Mouse (Mus musculus): ENCODE data around the gene Ipo4. TPM values are rescaled to one million over a fixed set of nuclear protein-coding genes. Genes with fewer than 3 reads are reported as not detected.

The Ipo4 gene
- total and polyA plus RNA-seq, 3 experiments, result 46.2 to 132 TPM; not detected in 1

DNA sequence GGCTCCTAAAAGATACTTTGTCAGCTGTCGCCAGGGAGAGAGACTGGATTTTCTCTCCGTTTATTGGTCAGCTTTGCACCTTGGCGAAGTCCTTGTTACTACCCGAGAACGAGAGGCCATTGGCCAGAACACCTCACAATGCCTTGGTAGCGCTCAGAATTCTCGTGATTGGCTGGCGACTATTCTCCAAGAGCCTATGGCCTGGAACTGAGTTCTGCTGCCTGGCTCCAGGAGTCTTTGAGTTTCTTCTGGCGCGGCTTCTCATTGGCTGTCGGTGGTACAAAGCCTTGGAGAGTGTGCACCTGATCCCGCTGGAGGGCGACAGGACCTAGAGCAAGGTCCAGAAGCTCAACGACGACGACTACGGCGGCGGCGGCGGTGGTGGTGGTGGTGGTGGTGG is 17.9 kb downstream of the Ipo4 start, which contains the start of gene Rec8:
TSS of gene Rec8 (plus strand) at position 216 of the 400 bp plus-strand sequence.
- DNase-seq (ENCODE audit: low read depth, low spot score), result no peak
- TF ChIP-seq JUND (IDR thresholded peaks at IDR 0.05; ENCODE audit: low read depth, low read length) (no peak), MYB (IDR thresholded peaks at IDR 0.05; ENCODE audit: low read depth, low read length) (no peak), MAX (IDR thresholded peaks at IDR 0.05; ENCODE audit: low read length) (no peak), MAZ (IDR thresholded peaks at IDR 0.05; ENCODE audit: low read depth, low read length) (no peak), HCFC1 (IDR thresholded peaks at IDR 0.05; ENCODE audit: low read depth, low read length) (no peak), KAT2A (conservative IDR thresholded peaks at IDR 0.05; ENCODE audit: low read depth, low read length) (no peak), GABPA (IDR thresholded peaks at IDR 0.05; ENCODE audit: low read depth, low read length) (no peak), BHLHE40 (IDR thresholded peaks at IDR 0.05; ENCODE audit: borderline replicate concordance, low read depth, low read length) (no peak), TCF12 (IDR thresholded peaks at IDR 0.05; ENCODE audit: low read depth, low read length) (no peak), RAD21 (IDR thresholded peaks at IDR 0.05; ENCODE audit: low read depth, low read length) (no peak), MEF2A (IDR thresholded peaks at IDR 0.05; ENCODE audit: extremely low read depth, insufficient replicate concordance, low read depth, low read length, poor library complexity, severe bottlenecking) (no peak), ZC3H11A (IDR thresholded peaks at IDR 0.05; ENCODE audit: low read depth, low read length) (no peak), MAFK (IDR thresholded peaks at IDR 0.05; ENCODE audit: borderline replicate concordance, low read depth, low read length) (no peak), EP300 (IDR thresholded peaks at IDR 0.05; ENCODE audit: low read depth in 1 of 2, low read length in 2 of 2) (no peak), E2F4 (IDR thresholded peaks at IDR 0.05; ENCODE audit: borderline replicate concordance, low read depth, low read length) (no peak), TBP (IDR thresholded peaks at IDR 0.05; ENCODE audit: low read depth, low read length) (no peak)
- H3K4me1 ChIP-seq (ENCODE audit: control insufficient read depth in 1 of 2, insufficient read depth in 2 of 2, low read length in 2 of 2), result peaks cover 11 to 47% of the 10 kb centered on the region in 2 experiments
- H3K27me3 ChIP-seq (ENCODE audit: control insufficient read depth in 1 of 2, insufficient read depth in 2 of 2, low read length in 2 of 2), result no peaks in the 10 kb centered on the region
- H3K27ac ChIP-seq (ENCODE audit: control insufficient read depth, low read depth, low read length), result peak within 1 kb of the TSS; percentile 69
- H3K9me3 ChIP-seq (replicated peaks; ENCODE audit: insufficient read depth, low read length), result no peaks in the 10 kb centered on the region
- no peaks in the 10 kb centered on the region for H3K79me2 ChIP-seq (ENCODE audit: control insufficient read depth, insufficient read depth, low read length, poor library complexity)
- peaks cover 0 to 26% of the 10 kb centered on the region in 2 experiments; a peak in 2 of 4 replicates for H3K36me3 ChIP-seq (ENCODE audit: control insufficient read depth in 1 of 2, insufficient read depth in 2 of 2, low read length in 2 of 2)
- H3K9ac ChIP-seq (ENCODE audit: control insufficient read depth, low read depth, low read length, poor library complexity, severe bottlenecking), result peak within 1 kb of the TSS; percentile 49
- H3K4me3 ChIP-seq (ENCODE audit: control insufficient read depth in 1 of 2, insufficient read depth in 1 of 2, low read depth in 2 of 2, low read length in 2 of 2), result peak within 1 kb of the TSS; percentile 47 to 57

DNA sequence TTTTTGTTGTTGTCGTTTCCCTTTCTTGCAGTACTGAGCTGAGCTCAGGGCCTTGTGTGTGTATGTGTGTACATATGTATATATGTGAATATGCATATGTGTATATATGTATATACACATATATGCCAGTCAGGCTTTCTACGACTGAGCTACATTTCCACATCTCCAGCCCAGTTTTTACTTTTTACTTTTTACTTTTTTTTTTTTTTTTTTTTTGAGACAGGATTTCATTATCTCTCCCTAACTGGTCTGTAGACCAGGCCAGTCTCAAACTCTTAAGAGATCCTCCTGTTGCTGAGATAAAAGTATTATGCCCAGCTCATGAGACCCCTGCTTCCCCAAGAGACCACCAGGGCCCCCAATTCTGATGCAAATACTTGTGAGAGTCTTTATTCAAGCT is 18.9 kb downstream of the Ipo4 start:
- Histone ChIP-seq H3K4me3 (ENCODE audit: control insufficient read depth in 1 of 2, insufficient read depth in 1 of 2, low read depth in 2 of 2, low read length in 2 of 2) (no peak overlapping the region), H3K9me3 (replicated peaks; ENCODE audit: insufficient read depth, low read length) (no peaks in the 10 kb centered on the region), H3K36me3 (ENCODE audit: control insufficient read depth in 1 of 2, insufficient read depth in 2 of 2, low read length in 2 of 2) (peaks cover 0 to 27% of the 10 kb centered on the region in 2 experiments; a peak in 2 of 4 replicates), H3K79me2 (ENCODE audit: control insufficient read depth, insufficient read depth, low read length, poor library complexity) (no peaks in the 10 kb centered on the region), H3K27ac (ENCODE audit: control insufficient read depth, low read depth, low read length) (no peak overlapping the region), H3K4me1 (ENCODE audit: control insufficient read depth in 1 of 2, insufficient read depth in 2 of 2, low read length in 2 of 2) (peaks cover 11 to 51% of the 10 kb centered on the region in 2 experiments), H3K27me3 (ENCODE audit: control insufficient read depth in 1 of 2, insufficient read depth in 2 of 2, low read length in 2 of 2) (no peaks in the 10 kb centered on the region), H3K9ac (ENCODE audit: control insufficient read depth, low read depth, low read length, poor library complexity, severe bottlenecking) (no peak overlapping the region)
- TF ChIP-seq ZNF384 (IDR thresholded peaks at IDR 0.05; ENCODE audit: low read depth, low read length), result peak; percentile 96
- TF ChIP-seq ETS1 (IDR thresholded peaks at IDR 0.05; ENCODE audit: low read depth, low read length), result no peak
- no peak for DNase-seq (ENCODE audit: low read depth, low spot score)
